Mouse (Mus musculus) G1E (cell line): ENCODE measurements around the gene Zfp106.

Source experiments
- CTCF ChIP-seq: IDR thresholded peaks from 2 replicates; pipeline ENCODE4 v1.5.1; 2012; ENCODE audit warnings: low read depth, low read length, inconsistent platforms, mixed read lengths
- POLR2AphosphoS5 ChIP-seq: IDR thresholded peaks from 2 replicates; pipeline ENCODE4 v1.6.1; 2012; ENCODE audit warnings: low read depth, low read length, inconsistent platforms; ENCODE audit not compliant: insufficient replicate concordance
- TAL1 ChIP-seq: conservative IDR thresholded peaks from 2 replicates; pipeline ENCODE4 v1.6.1; 2012; ENCODE audit warnings: low read depth, low read length, inconsistent platforms, mixed read lengths

DNA sequence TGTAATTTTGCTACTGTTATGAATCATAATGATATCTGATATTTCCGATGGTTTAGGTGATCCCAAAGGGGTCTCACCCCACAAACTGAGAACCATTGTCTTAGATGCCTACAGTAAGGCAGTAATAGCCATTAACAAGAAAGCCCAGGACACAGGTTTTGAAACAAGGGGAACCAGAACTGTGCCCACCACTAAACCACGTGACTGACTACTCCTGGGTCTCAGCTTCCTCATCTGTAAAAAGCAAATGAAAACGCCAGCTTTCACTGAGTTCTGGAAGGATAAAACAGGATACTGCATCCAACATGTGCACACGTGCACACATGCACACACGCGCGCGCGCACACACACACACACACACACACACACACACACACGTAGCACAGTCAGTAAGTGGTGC is 93.9 kb downstream of the Zfp106 start:
- TF ChIP-seq CTCF (no peak), POLR2AphosphoS5 (no peak), TAL1 (no peak)
